Mouse (Mus musculus): ENCODE data around the gene Ajuba. TPM values are rescaled to one million over a fixed set of nuclear protein-coding genes. Genes with fewer than 3 reads are reported as not detected.
A peak's percentile ranks its signal among the peaks of the same experiment; 100 is the strongest.

Gene Ajuba
- polyA plus RNA-seq, 1 experiment from 2014 or later = 32.9 TPM

GRCm38 (mm10) chr14:54557330-54557729 is 20.0 kb downstream of the Ajuba start:
- H3K4me1 ChIP-seq (ENCODE audit: insufficient read depth, low read length) = peaks cover 7% of the 10 kb centered on the region; the same call in 1 of the 2 replicates
- no peaks in the 10 kb centered on the region for H3K9me3 ChIP-seq (ENCODE audit: low read length)
- ATAC-seq (ENCODE audit: low FRiP score, low TSS enrichment) = no peak
- H3K4me3 ChIP-seq (ENCODE audit: low read length) = no peak overlapping the region
- WGBS = 72% methylated on average over 8 of the region's 8 CpGs
- H3K27me3 ChIP-seq (ENCODE audit: insufficient read depth, low read length) = no peaks in the 10 kb centered on the region
- no peaks in the 10 kb centered on the region for H3K36me3 ChIP-seq (ENCODE audit: insufficient read depth, low read length)
- no peak overlapping the region for H3K9ac ChIP-seq (replicated peaks; ENCODE audit: low read length)
- H3K4me2 ChIP-seq (replicated peaks; ENCODE audit: low read depth, low read length) = no peak overlapping the region
- no peak overlapping the region for H3K27ac ChIP-seq (ENCODE audit: low read length)

- H3K27me3 ChIP-seq (ENCODE audit: insufficient read depth, low read length) = no peaks in the 10 kb centered on the region
- H3K4me2 ChIP-seq (replicated peaks; ENCODE audit: low read depth, low read length) = peak within 1 kb of the TSS; percentile 79
- H3K4me3 ChIP-seq (ENCODE audit: low read length) = peak within 1 kb of the TSS; percentile 68
- peak within 1 kb of the TSS; percentile 91 for H3K9ac ChIP-seq (replicated peaks; ENCODE audit: low read length)
- under 1% methylated on average over 76 of the region's 76 CpGs for WGBS
- peak within 1 kb of the TSS; percentile 92 for H3K27ac ChIP-seq (ENCODE audit: low read length)
- H3K36me3 ChIP-seq (ENCODE audit: insufficient read depth, low read length) = peaks cover 21% of the 10 kb centered on the region
- H3K4me1 ChIP-seq (ENCODE audit: insufficient read depth, low read length) = peaks cover 6% of the 10 kb centered on the region; the same call in 1 of the 2 replicates
- ATAC-seq (ENCODE audit: low FRiP score, low TSS enrichment) = peak; percentile 94
- no peaks in the 10 kb centered on the region for H3K9me3 ChIP-seq (ENCODE audit: low read length)
These were observed 23.2 kb downstream of the Ajuba start, which contains the start of gene Haus4 for GRCm38 (mm10) chr14:54553975-54554769. Haus4 (minus strand) TSS chr14:54554616.

GRCm38 (mm10) chr14:54553454-54553974 is 23.8 kb downstream of the Ajuba start:
- peak overlapping the region; percentile 92 for H3K27ac ChIP-seq (ENCODE audit: low read length)
- H3K27me3 ChIP-seq (ENCODE audit: insufficient read depth, low read length) = no peaks in the 10 kb centered on the region
- H3K4me3 ChIP-seq (ENCODE audit: low read length) = peak overlapping the region; percentile 68
- ATAC-seq (ENCODE audit: low FRiP score, low TSS enrichment) = no peak; the same call in 1 of the 2 replicates
- peaks cover 4% of the 10 kb centered on the region; the same call in 1 of the 2 replicates for H3K4me1 ChIP-seq (ENCODE audit: insufficient read depth, low read length)
- peak overlapping the region; percentile 91 for H3K9ac ChIP-seq (replicated peaks; ENCODE audit: low read length)
- peak overlapping the region; percentile 79 for H3K4me2 ChIP-seq (replicated peaks; ENCODE audit: low read depth, low read length)
- H3K36me3 ChIP-seq (ENCODE audit: insufficient read depth, low read length) = peaks cover 27% of the 10 kb centered on the region
- 2% methylated on average over 21 of the region's 21 CpGs for WGBS
- H3K9me3 ChIP-seq (ENCODE audit: low read length) = no peaks in the 10 kb centered on the region

GRCm38 (mm10) chr14:54544703-54545102 is 32.7 kb downstream of the Ajuba start:
- H3K9ac ChIP-seq (replicated peaks; ENCODE audit: low read length) = no peak overlapping the region
- no peak overlapping the region for H3K4me2 ChIP-seq (replicated peaks; ENCODE audit: low read depth, low read length)
- H3K27me3 ChIP-seq (ENCODE audit: insufficient read depth, low read length) = no peaks in the 10 kb centered on the region
- WGBS = 93% methylated on average over 5 of the region's 5 CpGs
- H3K4me1 ChIP-seq (ENCODE audit: insufficient read depth, low read length) = 0 out of 2 replicates have a peak, but pooled peaks cover 4% of the 10 kb centered on the region
- no peak overlapping the region for H3K4me3 ChIP-seq (ENCODE audit: low read length)
- peaks cover 43% of the 10 kb centered on the region for H3K36me3 ChIP-seq (ENCODE audit: insufficient read depth, low read length)
- ATAC-seq (ENCODE audit: low FRiP score, low TSS enrichment) = no peak
- no peaks in the 10 kb centered on the region for H3K9me3 ChIP-seq (ENCODE audit: low read length)
- H3K27ac ChIP-seq (ENCODE audit: low read length) = no peak overlapping the region

GRCm38 (mm10) chr14:54540771-54541170 is 36.6 kb downstream of the Ajuba start:
- peak; percentile 54; the same call in 1 of the 2 replicates for ATAC-seq (ENCODE audit: low FRiP score, low TSS enrichment)
- Histone ChIP-seq H3K9me3 (ENCODE audit: low read length) (no peaks in the 10 kb centered on the region), H3K4me2 (replicated peaks; ENCODE audit: low read depth, low read length) (no peak overlapping the region), H3K27me3 (ENCODE audit: insufficient read depth, low read length) (no peaks in the 10 kb centered on the region), H3K4me1 (ENCODE audit: insufficient read depth, low read length) (0 out of 2 replicates have a peak, but pooled peaks cover 4% of the 10 kb centered on the region), H3K36me3 (ENCODE audit: insufficient read depth, low read length) (peaks cover 19% of the 10 kb centered on the region), H3K9ac (replicated peaks; ENCODE audit: low read length) (no peak overlapping the region), H3K4me3 (ENCODE audit: low read length) (no peak overlapping the region), H3K27ac (ENCODE audit: low read length) (no peak overlapping the region)
- 48% methylated on average over 11 of the region's 11 CpGs for WGBS

- 0 out of 2 replicates have a peak, but pooled peaks cover 4% of the 10 kb centered on the region for H3K4me1 ChIP-seq (ENCODE audit: insufficient read depth, low read length)
- peaks cover 7% of the 10 kb centered on the region; the same call in 1 of the 2 replicates for H3K36me3 ChIP-seq (ENCODE audit: insufficient read depth, low read length)
- WGBS = 91% methylated on average over 2 of the region's 2 CpGs
- H3K9me3 ChIP-seq (ENCODE audit: low read length) = no peaks in the 10 kb centered on the region
- H3K4me2 ChIP-seq (replicated peaks; ENCODE audit: low read depth, low read length) = no peak overlapping the region
- no peak for ATAC-seq (ENCODE audit: low FRiP score, low TSS enrichment)
- H3K27me3 ChIP-seq (ENCODE audit: insufficient read depth, low read length) = no peaks in the 10 kb centered on the region
- no peak overlapping the region for H3K4me3 ChIP-seq (ENCODE audit: low read length)
- H3K27ac ChIP-seq (ENCODE audit: low read length) = no peak overlapping the region
- H3K9ac ChIP-seq (replicated peaks; ENCODE audit: low read length) = no peak overlapping the region
These were observed 38.8 kb downstream of the Ajuba start for GRCm38 (mm10) chr14:54538580-54538979.

GRCm38 (mm10) chr14:54528446-54529111 is 48.8 kb downstream of the Ajuba start:
- Histone ChIP-seq H3K27me3 (ENCODE audit: insufficient read depth, low read length) (no peaks in the 10 kb centered on the region), H3K36me3 (ENCODE audit: insufficient read depth, low read length) (no peaks in the 10 kb centered on the region), H3K4me3 (ENCODE audit: low read length) (no peak overlapping the region), H3K4me2 (replicated peaks; ENCODE audit: low read depth, low read length) (no peak overlapping the region), H3K9ac (replicated peaks; ENCODE audit: low read length) (no peak overlapping the region), H3K9me3 (ENCODE audit: low read length) (no peaks in the 10 kb centered on the region), H3K4me1 (ENCODE audit: insufficient read depth, low read length) (peaks cover 11% of the 10 kb centered on the region; the same call in 1 of the 2 replicates), H3K27ac (ENCODE audit: low read length) (no peak overlapping the region)
- 13% methylated on average over 17 of the region's 17 CpGs for WGBS
- peak; percentile 90 for ATAC-seq (ENCODE audit: low FRiP score, low TSS enrichment)

- H3K27ac ChIP-seq (ENCODE audit: low read length) = no peak overlapping the region
- 23% methylated on average over 5 of the region's 5 CpGs for WGBS
- no peak for ATAC-seq (ENCODE audit: low FRiP score, low TSS enrichment)
- peaks cover 11% of the 10 kb centered on the region; the same call in 1 of the 2 replicates for H3K4me1 ChIP-seq (ENCODE audit: insufficient read depth, low read length)
- no peaks in the 10 kb centered on the region for H3K9me3 ChIP-seq (ENCODE audit: low read length)
- no peaks in the 10 kb centered on the region for H3K27me3 ChIP-seq (ENCODE audit: insufficient read depth, low read length)
- no peak overlapping the region; the same call in 1 of the 2 replicates for H3K4me3 ChIP-seq (ENCODE audit: low read length)
- H3K9ac ChIP-seq (replicated peaks; ENCODE audit: low read length) = no peak overlapping the region
- no peaks in the 10 kb centered on the region for H3K36me3 ChIP-seq (ENCODE audit: insufficient read depth, low read length)
- peak overlapping the region; percentile 68 for H3K4me2 ChIP-seq (replicated peaks; ENCODE audit: low read depth, low read length)
These were observed 49.4 kb downstream of the Ajuba start for GRCm38 (mm10) chr14:54528007-54528393.

GRCm38 (mm10) chr14:54527227-54528006 is 49.9 kb downstream of the Ajuba start:
- Histone ChIP-seq H3K27ac (ENCODE audit: low read length) (peak overlapping the region; percentile 48; the same call in 1 of the 2 replicates), H3K9me3 (ENCODE audit: low read length) (no peaks in the 10 kb centered on the region), H3K27me3 (ENCODE audit: insufficient read depth, low read length) (no peaks in the 10 kb centered on the region), H3K36me3 (ENCODE audit: insufficient read depth, low read length) (no peaks in the 10 kb centered on the region), H3K4me1 (ENCODE audit: insufficient read depth, low read length) (peaks cover 11% of the 10 kb centered on the region; the same call in 1 of the 2 replicates), H3K4me2 (replicated peaks; ENCODE audit: low read depth, low read length) (peak overlapping the region; percentile 68), H3K4me3 (ENCODE audit: low read length) (peak overlapping the region; percentile 47), H3K9ac (replicated peaks; ENCODE audit: low read length) (peak overlapping the region; percentile 64)
- peak; percentile 70 for ATAC-seq (ENCODE audit: low FRiP score, low TSS enrichment)
- 1% methylated on average over 18 of the region's 18 CpGs for WGBS
